ENCODE assay signal across 23 mouse cellular contexts in the genomic region with DNA sequence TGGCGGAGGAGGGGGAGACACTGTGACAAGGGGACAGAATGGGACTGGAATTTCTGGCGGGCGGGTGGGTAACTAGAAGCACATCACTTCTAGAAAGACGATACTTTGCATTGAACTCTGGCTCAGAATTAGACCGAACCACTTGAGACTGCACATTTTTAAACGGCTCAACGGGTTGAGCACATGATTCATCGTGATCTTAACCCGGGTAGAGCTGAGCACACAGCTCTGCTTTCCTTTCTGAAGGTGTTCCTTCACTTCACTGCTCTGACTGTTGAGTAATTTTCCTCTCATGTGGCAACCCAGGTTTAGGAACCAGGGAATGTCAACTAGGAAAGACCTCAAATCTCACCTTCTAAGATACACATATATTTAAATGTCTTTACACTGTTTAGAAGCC.
"Had no signal": no experiment of that assay in that cellular context is flagged by ENCODE, and none has a peak within 500 bp of the region (broad histone marks: within the 10 kb centered on the region; RNA-seq: fewer than 3 reads in every experiment).

No protein-coding gene starts in this region.

- H3K36me3 ChIP-seq: heart, embryonic 13.5 days; heart, embryonic 15.5 days; hindbrain, embryonic 13.5 days; hindbrain, embryonic 15.5 days; limb, embryonic 13.5 days; limb, embryonic 15.5 days; liver, embryonic 12.5 days had no signal

- DNase-seq: gastrocnemius, postnatal 14 days; gastrocnemius, postnatal 36 days; heart, adult 2 months; heart, postnatal 14 days; heart, postnatal 36 days; kidney, adult 11 months; kidney, adult 8-10 months; kidney, postnatal 14 days; kidney, postnatal 36 days; layer of hippocampus, adult 9-11 months; layer of hippocampus, postnatal 36 days; left cerebral cortex, postnatal 4 days had no signal

- H3K27ac ChIP-seq: heart, adult 2 months; heart, embryonic 13.5 days; heart, embryonic 15.5 days; hindbrain, embryonic 13.5 days; hindbrain, embryonic 15.5 days; hindbrain, postnatal 0 days; limb, embryonic 13.5 days; limb, embryonic 15.5 days; liver, embryonic 12.5 days; liver, embryonic 14.5 days had no signal

- H3K9me3 ChIP-seq: heart, embryonic 13.5 days; heart, embryonic 15.5 days; hindbrain, embryonic 13.5 days; hindbrain, embryonic 15.5 days; limb, embryonic 13.5 days; limb, embryonic 15.5 days; liver, embryonic 12.5 days had no signal

- H3K4me3 ChIP-seq: heart, adult 2 months; heart, embryonic 13.5 days; heart, embryonic 15.5 days; hindbrain, embryonic 13.5 days; hindbrain, embryonic 15.5 days; limb, embryonic 13.5 days; limb, embryonic 15.5 days; liver, embryonic 12.5 days had no signal

- H3K9ac ChIP-seq: heart, embryonic 13.5 days; heart, embryonic 15.5 days; hindbrain, embryonic 13.5 days; hindbrain, embryonic 15.5 days; limb, embryonic 13.5 days; limb, embryonic 15.5 days; liver, embryonic 12.5 days; liver, embryonic 14.5 days had no signal

- H3K4me1 ChIP-seq: heart, embryonic 13.5 days; heart, embryonic 15.5 days; hindbrain, embryonic 13.5 days; hindbrain, embryonic 15.5 days; limb, embryonic 13.5 days; limb, embryonic 15.5 days; liver, embryonic 12.5 days had no signal

- H3K4me2 ChIP-seq: heart, embryonic 11.5 days; heart, embryonic 13.5 days; heart, embryonic 15.5 days; hindbrain, embryonic 13.5 days; hindbrain, embryonic 15.5 days; limb, embryonic 13.5 days; limb, embryonic 15.5 days; liver, embryonic 12.5 days had no signal

- H3K27me3 ChIP-seq: heart, embryonic 13.5 days; heart, embryonic 15.5 days; hindbrain, embryonic 13.5 days; hindbrain, embryonic 15.5 days; limb, embryonic 13.5 days; limb, embryonic 15.5 days; liver, embryonic 12.5 days had no signal

- ATAC-seq: hindbrain, postnatal 0 days; intestine, embryonic 16.5 days; liver, embryonic 12.5 days had no signal
